Mouse (Mus musculus) forebrain, embryonic 15.5 days (tissue): ENCODE data around the gene Calml3. TPM values are rescaled to one million over a fixed set of nuclear protein-coding genes. Genes with fewer than 3 reads are reported as not detected.

Source experiments
- ATAC-seq: fragments of 200-750 bp; cut with Nextera tagmentation; replicated peaks from 2 replicates; pipeline ENCODE4 v1.8.0; 2017; ENCODE audit warnings: mild to moderate bottlenecking, moderate TSS enrichment, moderate library complexity
- H3K27ac ChIP-seq: fragments of 300-500 bp; sonication (generic); replicated peaks from 2 replicates; pipeline ENCODE4 v1.5.1; 2015; ENCODE audit warnings: mild to moderate bottlenecking, inconsistent platforms
- H3K27me3 ChIP-seq: fragments of 300-500 bp; sonication (generic); 2 replicates; pipeline ENCODE4 v1.6.1; 2015; ENCODE audit warnings: inconsistent platforms
- H3K36me3 ChIP-seq: fragments of 300-500 bp; sonication (generic); 2 replicates; pipeline ENCODE4 v1.6.1; 2015; ENCODE audit warnings: mild to moderate bottlenecking, inconsistent platforms
- H3K4me1 ChIP-seq: fragments of 300-500 bp; sonication (generic); 2 replicates; pipeline ENCODE4 v1.6.1; 2015; ENCODE audit warnings: inconsistent platforms
- H3K4me2 ChIP-seq: fragments of 300-500 bp; sonication (generic); replicated peaks from 2 replicates; pipeline ENCODE4 v1.6.1; 2015; ENCODE audit warnings: mild to moderate bottlenecking, inconsistent platforms
- H3K4me3 ChIP-seq: fragments of 300-500 bp; sonication (generic); 2 replicates; pipeline ENCODE4 v1.5.1; 2015; ENCODE audit warnings: mild to moderate bottlenecking, inconsistent platforms
- H3K9ac ChIP-seq: fragments of 300-500 bp; sonication (generic); replicated peaks from 2 replicates; pipeline ENCODE4 v1.6.1; 2015; ENCODE audit warnings: mild to moderate bottlenecking, inconsistent platforms
- H3K9me3 ChIP-seq: fragments of 300-500 bp; sonication (generic); 2 replicates; pipeline ENCODE4 v1.6.1; 2016; ENCODE audit warnings: inconsistent platforms
- whole genome bisulfite sequencing: fragments of 180-500 bp; shearing (Covaris S2); methylation state at CpG from one replicate; pipeline ENCODE4 v1.1.7; 2015; ENCODE audit warnings: mixed read lengths; 5-methylcytosine and 5-hydroxymethylcytosine counted together
- polyA plus RNA-seq: library from polyadenylated mRNA; unstranded; fragments of >200 nt; fragmentation: Nextera tagmentation; extraction: Ambion mirVana; gene quantifications from 2 replicates; pipeline ENCODE4 v1.2.1, GENCODE M21; 2015

The Calml3 gene
- polyA plus RNA-seq, 1 experiment from 2014 or later, result not detected

- Histone ChIP-seq H3K27ac (no peak overlapping the region), H3K27me3 (no peaks in the 10 kb centered on the region), H3K9me3 (no peaks in the 10 kb centered on the region), H3K36me3 (no peaks in the 10 kb centered on the region), H3K9ac (no peak overlapping the region), H3K4me1 (no peaks in the 10 kb centered on the region), H3K4me3 (no peak overlapping the region), H3K4me2 (no peak overlapping the region)
- ATAC-seq, result no peak
- 81% methylated on average over 4 of the region's 4 CpGs for WGBS
Measured at GRCm38 (mm10) chr13:3778591-3779364, 25.3 kb downstream of the Calml3 start.

- no peaks in the 10 kb centered on the region for H3K4me1 ChIP-seq
- 86% methylated on average over 5 of the region's 5 CpGs for WGBS
- H3K27me3 ChIP-seq, result no peaks in the 10 kb centered on the region
- no peaks in the 10 kb centered on the region for H3K36me3 ChIP-seq
- no peak overlapping the region for H3K4me3 ChIP-seq
- H3K9me3 ChIP-seq, result no peaks in the 10 kb centered on the region
- H3K9ac ChIP-seq, result no peak overlapping the region
- H3K4me2 ChIP-seq, result no peak overlapping the region
- H3K27ac ChIP-seq, result no peak overlapping the region
- ATAC-seq, result no peak
Measured at GRCm38 (mm10) chr13:3777216-3777912, 26.8 kb downstream of the Calml3 start.

DNA sequence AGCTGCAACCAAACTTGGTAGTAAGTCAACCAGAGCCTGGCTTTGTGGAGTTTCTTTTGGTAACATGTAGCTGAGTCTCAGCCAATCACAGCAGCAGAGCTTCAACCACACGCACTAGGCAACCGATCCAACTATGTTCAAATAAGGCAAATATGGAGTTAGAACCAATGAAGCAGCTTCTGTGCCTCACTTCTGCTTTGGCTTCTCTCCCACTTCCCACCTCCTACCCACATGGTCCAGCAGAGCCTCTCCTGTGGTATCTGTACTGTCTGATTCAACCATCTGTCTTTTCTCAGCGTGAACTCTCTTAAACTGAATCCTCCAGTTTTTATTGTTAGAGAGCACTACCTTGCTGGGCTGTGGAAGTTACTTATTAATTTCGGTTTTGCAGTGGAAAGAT lies 27.7 kb downstream of the Calml3 start:
- H3K27me3 ChIP-seq, result no peaks in the 10 kb centered on the region
- WGBS, result 84% methylated on average over 4 of the region's 4 CpGs
- H3K4me3 ChIP-seq, result no peak overlapping the region
- H3K4me2 ChIP-seq, result no peak overlapping the region
- H3K36me3 ChIP-seq, result no peaks in the 10 kb centered on the region
- no peak overlapping the region for H3K9ac ChIP-seq
- H3K9me3 ChIP-seq, result no peaks in the 10 kb centered on the region
- ATAC-seq, result no peak
- no peak overlapping the region for H3K27ac ChIP-seq
- H3K4me1 ChIP-seq, result no peaks in the 10 kb centered on the region

- H3K27ac ChIP-seq, result no peak overlapping the region
- 93% methylated on average over 4 of the region's 4 CpGs for WGBS
- no peaks in the 10 kb centered on the region for H3K9me3 ChIP-seq
- H3K9ac ChIP-seq, result no peak overlapping the region
- no peaks in the 10 kb centered on the region for H3K27me3 ChIP-seq
- H3K4me1 ChIP-seq, result peaks cover 9% of the 10 kb centered on the region
- H3K4me2 ChIP-seq, result no peak overlapping the region
- no peak for ATAC-seq
- H3K36me3 ChIP-seq, result no peaks in the 10 kb centered on the region
- H3K4me3 ChIP-seq, result no peak overlapping the region
Measured at GRCm38 (mm10) chr13:3774991-3775390, 29.1 kb downstream of the Calml3 start.

DNA sequence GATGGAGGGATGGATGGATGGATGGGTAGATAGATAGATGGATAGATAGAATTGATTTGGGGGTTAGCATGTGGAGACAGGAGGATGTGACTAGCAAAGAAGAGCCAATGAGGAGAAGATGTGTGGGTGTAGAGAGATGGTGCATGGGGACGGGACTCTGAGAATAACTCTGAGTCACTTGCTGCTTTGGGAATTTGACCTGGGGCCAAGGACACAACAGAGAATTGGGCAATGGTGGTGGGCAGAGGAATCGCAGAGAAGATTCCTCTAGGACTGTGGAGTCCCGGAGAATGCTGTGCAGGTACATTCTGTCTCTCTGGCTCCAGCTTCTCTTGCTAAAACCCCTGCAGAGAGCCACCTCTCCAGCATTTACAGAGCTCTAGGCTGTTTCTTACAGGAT lies 29.8 kb downstream of the Calml3 start:
- ATAC-seq, result no peak
- no peak overlapping the region for H3K9ac ChIP-seq
- H3K27me3 ChIP-seq, result no peaks in the 10 kb centered on the region
- H3K9me3 ChIP-seq, result no peaks in the 10 kb centered on the region
- peaks cover 10% of the 10 kb centered on the region for H3K4me1 ChIP-seq
- no peaks in the 10 kb centered on the region for H3K36me3 ChIP-seq
- WGBS, result 94% methylated on average over 3 of the region's 3 CpGs
- no peak overlapping the region for H3K4me3 ChIP-seq
- H3K27ac ChIP-seq, result no peak overlapping the region
- H3K4me2 ChIP-seq, result no peak overlapping the region

GRCm38 (mm10) chr13:3773149-3773688 lies 30.9 kb downstream of the Calml3 start:
- no peak overlapping the region for H3K4me3 ChIP-seq
- H3K27me3 ChIP-seq, result no peaks in the 10 kb centered on the region
- H3K9me3 ChIP-seq, result no peaks in the 10 kb centered on the region
- ATAC-seq, result no peak
- H3K27ac ChIP-seq, result no peak overlapping the region
- H3K4me2 ChIP-seq, result no peak overlapping the region
- 95% methylated on average over 2 of the region's 2 CpGs for WGBS
- peaks cover 10% of the 10 kb centered on the region for H3K4me1 ChIP-seq
- H3K36me3 ChIP-seq, result no peaks in the 10 kb centered on the region
- H3K9ac ChIP-seq, result no peak overlapping the region

DNA sequence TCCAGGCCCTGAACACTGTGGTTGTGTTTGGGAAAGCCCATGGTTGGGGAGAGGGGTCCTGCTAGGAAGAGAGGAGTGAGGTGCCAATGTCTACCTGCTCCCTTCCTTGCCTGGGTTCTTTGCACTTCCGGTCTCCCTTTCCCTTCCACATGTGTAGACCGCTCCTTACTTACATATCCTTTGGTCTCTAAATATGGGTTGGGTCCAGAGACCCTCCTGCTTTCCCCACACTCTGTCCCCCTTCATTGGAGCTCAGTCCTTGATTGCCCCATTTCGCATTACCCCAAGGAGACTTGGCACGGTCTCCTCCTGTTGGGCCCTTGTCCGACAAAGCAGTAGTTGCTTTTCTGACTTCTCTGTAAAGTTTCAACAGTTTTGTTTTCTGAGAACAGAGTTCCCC lies 32.9 kb downstream of the Calml3 start:
- no peaks in the 10 kb centered on the region for H3K9me3 ChIP-seq
- H3K27ac ChIP-seq, result no peak overlapping the region
- 93% methylated on average over 5 of the region's 5 CpGs for WGBS
- H3K4me3 ChIP-seq, result no peak overlapping the region
- H3K4me2 ChIP-seq, result no peak overlapping the region
- H3K9ac ChIP-seq, result no peak overlapping the region
- no peaks in the 10 kb centered on the region for H3K27me3 ChIP-seq
- H3K36me3 ChIP-seq, result no peaks in the 10 kb centered on the region
- H3K4me1 ChIP-seq, result peaks cover 10% of the 10 kb centered on the region
- no peak for ATAC-seq

DNA sequence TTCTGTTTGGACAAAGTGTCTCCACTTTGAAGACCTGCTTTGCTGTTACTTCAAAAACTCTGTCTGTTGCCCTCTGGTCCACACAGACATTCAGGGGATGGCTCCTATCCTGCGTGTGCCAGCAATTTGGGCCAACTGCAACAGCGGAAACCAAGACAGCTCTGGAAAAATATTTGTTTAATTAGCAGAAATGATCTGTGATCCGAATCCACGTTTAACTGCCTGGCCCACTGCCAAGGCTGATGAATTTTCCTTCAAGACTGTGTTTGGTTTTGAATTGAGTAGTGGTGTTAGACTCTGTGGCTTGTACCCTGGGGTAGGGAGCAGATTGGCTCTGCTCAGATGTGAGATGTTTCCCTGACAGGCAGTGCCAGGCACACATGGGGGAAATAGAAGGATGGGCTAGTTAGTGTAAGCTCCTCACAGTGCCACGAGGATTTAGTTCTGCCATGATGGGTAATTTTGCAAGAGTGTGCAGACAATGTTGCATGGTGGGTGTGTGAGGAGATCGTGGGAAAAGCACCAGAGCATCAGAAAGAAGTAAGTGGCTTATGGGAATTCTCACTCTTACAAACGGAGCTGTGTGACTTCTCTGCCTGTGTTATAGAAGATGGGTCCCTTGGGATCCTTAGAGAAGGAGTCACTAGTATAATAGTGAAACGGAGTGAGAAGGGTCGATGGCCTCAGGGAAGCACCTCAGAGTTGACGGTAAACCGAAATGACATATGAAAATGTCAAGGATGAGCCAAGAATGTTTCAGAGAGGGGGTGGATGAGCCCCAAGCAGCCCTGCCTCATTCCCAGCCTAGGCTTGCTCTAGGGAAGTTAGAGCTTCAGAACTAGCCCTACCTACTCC lies 33.7 kb downstream of the Calml3 start:
- Histone ChIP-seq H3K4me2 (no peak overlapping the region), H3K27me3 (no peaks in the 10 kb centered on the region), H3K9me3 (no peaks in the 10 kb centered on the region), H3K4me3 (no peak overlapping the region), H3K9ac (no peak overlapping the region), H3K4me1 (peaks cover 10% of the 10 kb centered on the region), H3K36me3 (no peaks in the 10 kb centered on the region), H3K27ac (no peak overlapping the region)
- ATAC-seq, result peak; percentile 91
- 57% methylated on average over 11 of the region's 11 CpGs for WGBS

- Histone ChIP-seq H3K9me3 (no peaks in the 10 kb centered on the region), H3K9ac (no peak overlapping the region), H3K4me2 (no peak overlapping the region), H3K27me3 (no peaks in the 10 kb centered on the region), H3K36me3 (no peaks in the 10 kb centered on the region), H3K4me3 (no peak overlapping the region), H3K4me1 (peaks cover 10% of the 10 kb centered on the region), H3K27ac (no peak overlapping the region)
- ATAC-seq, result no peak
- WGBS, result 91% methylated on average over 3 of the region's 3 CpGs
Measured at GRCm38 (mm10) chr13:3769531-3769930, 34.6 kb downstream of the Calml3 start.

DNA sequence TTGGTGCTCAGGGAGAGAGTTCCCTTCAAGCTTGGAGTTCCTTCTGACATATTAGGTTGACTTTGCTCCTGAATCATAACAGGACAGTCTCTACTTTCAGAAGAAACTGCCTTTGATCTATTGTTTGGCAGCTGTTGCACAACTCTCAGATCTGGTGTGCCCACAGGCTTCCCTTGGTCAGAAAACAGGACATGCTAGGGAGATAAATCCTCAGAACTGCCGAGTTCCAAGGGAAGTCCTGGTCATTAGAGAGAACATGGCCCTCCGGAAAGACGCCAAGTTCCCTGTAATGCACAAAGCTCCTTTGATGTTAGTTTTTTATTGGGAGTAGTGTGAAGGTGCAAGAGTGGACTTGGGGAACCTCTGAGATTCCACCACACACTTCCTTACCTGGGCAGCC lies 35.5 kb downstream of the Calml3 start:
- Histone ChIP-seq H3K4me1 (peaks cover 10% of the 10 kb centered on the region), H3K4me2 (no peak overlapping the region), H3K4me3 (no peak overlapping the region), H3K36me3 (no peaks in the 10 kb centered on the region), H3K27me3 (no peaks in the 10 kb centered on the region), H3K9ac (no peak overlapping the region), H3K9me3 (no peaks in the 10 kb centered on the region), H3K27ac (no peak overlapping the region)
- WGBS, result 82% methylated on average over 3 of the region's 3 CpGs
- no peak for ATAC-seq

DNA sequence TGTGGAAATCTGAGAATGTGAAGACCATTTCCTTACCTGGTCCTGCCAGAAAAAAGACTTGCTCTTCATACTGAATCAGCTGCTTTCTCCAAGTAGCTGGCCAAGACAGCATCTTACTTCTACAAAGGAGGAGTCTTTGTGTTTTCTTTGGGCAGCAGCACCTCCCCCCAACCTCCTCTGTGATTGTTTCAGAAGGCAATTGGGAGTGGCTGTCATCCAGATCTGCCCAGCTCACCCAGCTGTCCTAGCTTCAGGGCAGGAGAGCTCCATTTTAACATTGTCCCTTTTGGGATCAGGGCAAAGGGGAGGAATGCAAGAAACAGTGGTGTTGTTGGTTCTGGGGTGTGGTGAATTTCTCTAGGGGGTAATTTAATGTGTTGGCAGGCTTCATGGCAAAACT lies 37.0 kb downstream of the Calml3 start:
- Histone ChIP-seq H3K36me3 (no peaks in the 10 kb centered on the region), H3K4me1 (peaks cover 10% of the 10 kb centered on the region), H3K4me3 (no peak overlapping the region), H3K27me3 (no peaks in the 10 kb centered on the region), H3K9ac (no peak overlapping the region), H3K4me2 (no peak overlapping the region), H3K9me3 (no peaks in the 10 kb centered on the region), H3K27ac (no peak overlapping the region)
- no peak for ATAC-seq

GRCm38 (mm10) chr13:3765781-3766180 lies 38.3 kb downstream of the Calml3 start:
- H3K9me3 ChIP-seq, result no peaks in the 10 kb centered on the region
- ATAC-seq, result no peak
- 83% methylated on average over 4 of the region's 4 CpGs for WGBS
- peaks cover 9% of the 10 kb centered on the region for H3K4me1 ChIP-seq
- no peak overlapping the region for H3K4me2 ChIP-seq
- H3K27ac ChIP-seq, result no peak overlapping the region
- no peaks in the 10 kb centered on the region for H3K27me3 ChIP-seq
- H3K9ac ChIP-seq, result no peak overlapping the region
- H3K36me3 ChIP-seq, result no peaks in the 10 kb centered on the region
- H3K4me3 ChIP-seq, result no peak overlapping the region
